Mouse (Mus musculus): ENCODE data around the gene Sik2.

DNA sequence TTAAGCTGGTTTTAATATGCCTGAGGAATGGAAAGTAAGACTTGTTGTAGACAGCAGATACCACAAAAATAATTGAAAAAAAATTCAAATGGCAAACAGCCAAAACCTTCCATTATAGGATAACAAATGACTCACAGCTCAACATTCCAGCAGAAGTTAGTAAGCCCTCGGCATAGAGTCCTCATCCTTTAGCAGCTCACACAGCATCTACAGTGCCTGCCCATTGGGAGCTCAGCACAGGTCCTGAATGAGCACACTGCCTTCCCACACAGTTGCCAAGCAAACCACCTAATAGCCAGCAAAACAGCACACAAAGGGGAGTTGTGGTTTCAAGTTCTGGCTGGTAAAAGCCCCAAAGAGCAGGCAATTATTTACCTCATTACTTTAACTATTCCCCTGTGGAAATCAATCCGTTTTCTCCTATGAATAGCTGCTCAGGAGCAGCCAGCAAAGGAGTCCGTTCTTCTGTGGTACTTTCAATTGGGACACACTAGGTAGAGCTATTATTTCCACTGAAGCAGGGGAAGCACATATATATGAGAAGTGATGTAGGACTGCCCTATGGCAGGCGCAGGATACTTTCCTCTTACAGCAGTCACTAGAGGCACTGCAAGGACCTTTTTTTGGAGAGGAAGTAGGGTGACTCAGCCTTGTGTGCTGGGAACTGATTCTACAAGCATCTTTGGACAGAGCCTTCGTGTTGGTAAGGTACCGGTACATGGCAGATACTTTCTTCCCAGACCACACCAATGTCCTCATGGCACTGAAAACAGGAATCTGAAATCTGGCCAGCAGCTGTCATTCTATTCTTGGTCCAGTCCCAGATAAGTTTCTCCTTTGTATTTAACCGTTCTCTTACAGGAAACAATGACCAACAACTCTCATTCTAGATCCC is 108.6 kb downstream of the Sik2 start:
- no peak for TF ChIP-seq ZC3H11A (IDR thresholded peaks at IDR 0.05; ENCODE audit: low read depth, low read length)
- TF ChIP-seq CTCF (conservative IDR thresholded peaks at IDR 0.05 in 1 of 2, IDR thresholded peaks at IDR 0.05 in 1 of 2; ENCODE audit: low read depth in 2 of 2, low read length in 2 of 2) = no peak
- no peak for TF ChIP-seq RAD21 (IDR thresholded peaks at IDR 0.05; ENCODE audit: low read depth, low read length)
- TF ChIP-seq NELFE (IDR thresholded peaks at IDR 0.05; ENCODE audit: low read depth, low read length) = no peak
- no peak for TF ChIP-seq EP300 (IDR thresholded peaks at IDR 0.05; ENCODE audit: low read length)
- TF ChIP-seq TCF12 (IDR thresholded peaks at IDR 0.05; ENCODE audit: low read depth, low read length) = no peak
